Mouse (Mus musculus) stomach, postnatal 0 days (tissue): ENCODE results near the gene Pip4k2c.

Experiments used
- CTCF ChIP-seq: IDR thresholded peaks from 2 replicates; pipeline ENCODE4 v1.5.1; 2016; ENCODE audit warnings: antibody characterized with exemption, low read depth, mild to moderate bottlenecking, moderate library complexity
- EP300 ChIP-seq: optimal IDR thresholded peaks from 2 replicates; pipeline ENCODE3; 2016; ENCODE audit warnings: antibody characterized with exemption

DNA sequence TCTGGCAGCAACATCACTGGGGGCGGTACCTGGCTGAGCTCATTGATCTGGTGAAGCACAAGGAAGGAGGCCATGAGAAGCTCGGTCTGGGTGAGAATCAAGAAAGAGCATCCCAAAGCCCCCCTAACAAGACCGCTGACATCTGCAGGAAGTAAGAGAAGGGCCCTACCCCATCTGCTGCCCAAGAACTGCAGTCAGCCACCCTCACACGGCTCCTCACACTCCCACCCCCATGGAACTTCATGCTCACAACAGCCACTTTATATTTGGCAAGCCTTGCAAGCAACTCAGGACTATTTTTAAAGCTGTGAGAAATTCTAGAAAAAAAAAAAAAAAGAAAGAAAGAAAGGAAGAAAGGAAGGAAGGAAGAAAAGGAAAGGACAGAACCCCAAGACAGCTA is 2.5 kb downstream of the Pip4k2c start:
- TF ChIP-seq CTCF, result no peak
- no peak for TF ChIP-seq EP300
